Mouse (Mus musculus) G1E (cell line): Measurements from ENCODE around the gene Snapc3.

Experiments used
- CTCF ChIP-seq: IDR thresholded peaks from 2 replicates; pipeline ENCODE4 v1.5.1; 2012; ENCODE audit warnings: low read depth, low read length, inconsistent platforms, mixed read lengths
- GATA1 ChIP-seq: IDR thresholded peaks from 2 replicates; pipeline ENCODE4 v1.6.1; 2012; ENCODE audit warnings: borderline replicate concordance, low read length, inconsistent platforms, mixed read lengths
- GATA2 ChIP-seq: IDR thresholded peaks from 2 replicates; pipeline ENCODE4 v1.6.1; 2012; ENCODE audit warnings: low read depth, low read length, inconsistent platforms, borderline replicate concordance
- POLR2AphosphoS5 ChIP-seq: IDR thresholded peaks from 2 replicates; pipeline ENCODE4 v1.6.1; 2012; ENCODE audit warnings: low read depth, low read length, inconsistent platforms; ENCODE audit not compliant: insufficient replicate concordance
- TAL1 ChIP-seq: conservative IDR thresholded peaks from 2 replicates; pipeline ENCODE4 v1.6.1; 2012; ENCODE audit warnings: low read depth, low read length, inconsistent platforms, mixed read lengths

GRCm38 (mm10) chr4:83468208-83468607, 50.7 kb downstream of the Snapc3 start:
- no peak for TF ChIP-seq GATA1
- no peak for TF ChIP-seq CTCF
- TF ChIP-seq POLR2AphosphoS5, result no peak
- TF ChIP-seq GATA2, result no peak
- TF ChIP-seq TAL1, result no peak
